Mouse (Mus musculus): Measurements from ENCODE around the gene C530008M17Rik. TPM values are rescaled to one million over a fixed set of nuclear protein-coding genes. Genes with fewer than 3 reads are reported as not detected.
A peak's percentile ranks its signal among the peaks of the same experiment; 100 is the strongest.

The C530008M17Rik gene
- total and polyA plus RNA-seq, 2 experiments from 2014 or later = 59.3 to 68.7 TPM

GRCm38 (mm10) chr5:76858444-76858843, 202.1 kb downstream of the C530008M17Rik start:
- Histone ChIP-seq H3K27ac (ENCODE audit: low read depth, low read length) (no peak overlapping the region), H3K9me3 (ENCODE audit: low read length) (no peaks in the 10 kb centered on the region), H3K36me3 (ENCODE audit: insufficient read depth, low read length) (peaks cover 19% of the 10 kb centered on the region), H3K9ac (replicated peaks; ENCODE audit: low read length, poor library complexity, severe bottlenecking) (no peak overlapping the region), H3K4me3 (ENCODE audit: low read depth, low read length) (no peak overlapping the region), H3K4me2 (ENCODE audit: low read depth, low read length, poor library complexity, severe bottlenecking) (0 out of 2 replicates have a peak overlapping the region, but pooled peaks have one; percentile 44), H3K27me3 (ENCODE audit: insufficient read depth, low read length) (no peaks in the 10 kb centered on the region), H3K4me1 (ENCODE audit: insufficient read depth, low read length) (no peaks in the 10 kb centered on the region)
- WGBS = 77% methylated on average over 13 of the region's 13 CpGs
- DNase-seq (ENCODE audit: low spot score) (no peak), ATAC-seq (ENCODE audit: low FRiP score) (no peak)
- no peak for TF ChIP-seq CTCF (IDR thresholded peaks at IDR 0.05)

GRCm38 (mm10) chr5:76866819-76867218, 210.5 kb downstream of the C530008M17Rik start:
- TF ChIP-seq CTCF (IDR thresholded peaks at IDR 0.05) = no peak
- Histone ChIP-seq H3K9me3 (ENCODE audit: low read length) (no peaks in the 10 kb centered on the region), H3K27me3 (ENCODE audit: insufficient read depth, low read length) (no peaks in the 10 kb centered on the region), H3K4me2 (ENCODE audit: low read depth, low read length, poor library complexity, severe bottlenecking) (no peak overlapping the region), H3K36me3 (ENCODE audit: insufficient read depth, low read length) (peaks cover 28% of the 10 kb centered on the region), H3K27ac (ENCODE audit: low read depth, low read length) (no peak overlapping the region), H3K9ac (replicated peaks; ENCODE audit: low read length, poor library complexity, severe bottlenecking) (no peak overlapping the region), H3K4me3 (ENCODE audit: low read depth, low read length) (no peak overlapping the region), H3K4me1 (ENCODE audit: insufficient read depth, low read length) (no peaks in the 10 kb centered on the region)
- 80% methylated on average over 8 of the region's 8 CpGs for WGBS
- DNase-seq (ENCODE audit: low spot score) = no peak
- no peak for ATAC-seq (ENCODE audit: low FRiP score)

- Histone ChIP-seq H3K27me3 (ENCODE audit: insufficient read depth, low read length) (no peaks in the 10 kb centered on the region), H3K9me3 (ENCODE audit: low read length) (no peaks in the 10 kb centered on the region), H3K4me2 (ENCODE audit: low read depth, low read length, poor library complexity, severe bottlenecking) (peak overlapping the region; percentile 35), H3K9ac (replicated peaks; ENCODE audit: low read length, poor library complexity, severe bottlenecking) (no peak overlapping the region), H3K36me3 (ENCODE audit: insufficient read depth, low read length) (peaks cover 34% of the 10 kb centered on the region), H3K4me3 (ENCODE audit: low read depth, low read length) (peak overlapping the region; percentile 14; the same call in 1 of the 2 replicates), H3K27ac (ENCODE audit: low read depth, low read length) (no peak overlapping the region), H3K4me1 (ENCODE audit: insufficient read depth, low read length) (no peaks in the 10 kb centered on the region)
- 27% methylated on average over 16 of the region's 16 CpGs for WGBS
- DNase-seq (ENCODE audit: low spot score) (peak; percentile 65), ATAC-seq (ENCODE audit: low FRiP score) (peak; percentile 84)
- TF ChIP-seq CTCF (IDR thresholded peaks at IDR 0.05) = no peak
Observed at GRCm38 (mm10) chr5:76868693-76869286, 212.5 kb downstream of the C530008M17Rik start.

- Histone ChIP-seq H3K27ac (ENCODE audit: low read depth, low read length) (no peak overlapping the region), H3K9ac (replicated peaks; ENCODE audit: low read length, poor library complexity, severe bottlenecking) (no peak overlapping the region), H3K4me3 (ENCODE audit: low read depth, low read length) (no peak overlapping the region), H3K27me3 (ENCODE audit: insufficient read depth, low read length) (no peaks in the 10 kb centered on the region), H3K4me1 (ENCODE audit: insufficient read depth, low read length) (no peaks in the 10 kb centered on the region), H3K9me3 (ENCODE audit: low read length) (no peaks in the 10 kb centered on the region), H3K4me2 (ENCODE audit: low read depth, low read length, poor library complexity, severe bottlenecking) (peak overlapping the region; percentile 35; the same call in 1 of the 2 replicates), H3K36me3 (ENCODE audit: insufficient read depth, low read length) (peaks cover 33% of the 10 kb centered on the region)
- no peak for DNase-seq (ENCODE audit: low spot score)
- WGBS = 51% methylated on average over 6 of the region's 6 CpGs
- ATAC-seq (ENCODE audit: low FRiP score) = no peak
- no peak for TF ChIP-seq CTCF (IDR thresholded peaks at IDR 0.05)
Observed at GRCm38 (mm10) chr5:76869553-76869952, 213.2 kb downstream of the C530008M17Rik start.

GRCm38 (mm10) chr5:76876106-76876758, 219.9 kb downstream of the C530008M17Rik start:
- DNase-seq (ENCODE audit: low spot score) (no peak), ATAC-seq (ENCODE audit: low FRiP score) (no peak)
- Histone ChIP-seq H3K27ac (ENCODE audit: low read depth, low read length) (no peak overlapping the region), H3K36me3 (ENCODE audit: insufficient read depth, low read length) (peaks cover 15% of the 10 kb centered on the region; the same call in 1 of the 2 replicates), H3K9ac (replicated peaks; ENCODE audit: low read length, poor library complexity, severe bottlenecking) (no peak overlapping the region), H3K9me3 (ENCODE audit: low read length) (no peaks in the 10 kb centered on the region), H3K27me3 (ENCODE audit: insufficient read depth, low read length) (no peaks in the 10 kb centered on the region), H3K4me1 (ENCODE audit: insufficient read depth, low read length) (no peaks in the 10 kb centered on the region), H3K4me2 (ENCODE audit: low read depth, low read length, poor library complexity, severe bottlenecking) (no peak overlapping the region), H3K4me3 (ENCODE audit: low read depth, low read length) (no peak overlapping the region)
- no peak for TF ChIP-seq CTCF (IDR thresholded peaks at IDR 0.05)
- WGBS = 92% methylated on average over 25 of the region's 25 CpGs

GRCm38 (mm10) chr5:76884107-76884506, 227.8 kb downstream of the C530008M17Rik start:
- Histone ChIP-seq H3K36me3 (ENCODE audit: insufficient read depth, low read length) (peaks cover 34% of the 10 kb centered on the region), H3K9me3 (ENCODE audit: low read length) (no peaks in the 10 kb centered on the region), H3K4me1 (ENCODE audit: insufficient read depth, low read length) (no peaks in the 10 kb centered on the region), H3K27me3 (ENCODE audit: insufficient read depth, low read length) (no peaks in the 10 kb centered on the region), H3K4me2 (ENCODE audit: low read depth, low read length, poor library complexity, severe bottlenecking) (no peak overlapping the region), H3K27ac (ENCODE audit: low read depth, low read length) (no peak overlapping the region), H3K9ac (replicated peaks; ENCODE audit: low read length, poor library complexity, severe bottlenecking) (no peak overlapping the region), H3K4me3 (ENCODE audit: low read depth, low read length) (no peak overlapping the region)
- 95% methylated on average over 1 of the region's 1 CpGs for WGBS
- DNase-seq (ENCODE audit: low spot score) (no peak), ATAC-seq (ENCODE audit: low FRiP score) (no peak)
- TF ChIP-seq CTCF (IDR thresholded peaks at IDR 0.05) = no peak
